Mouse (Mus musculus): ENCODE results near the gene Atg10.
"Not testable (repeated sequence)": the region's sequence is repeated elsewhere in the genome, so short reads cannot be mapped to it uniquely, and the experiment has no call there.

The Atg10 gene

DNA sequence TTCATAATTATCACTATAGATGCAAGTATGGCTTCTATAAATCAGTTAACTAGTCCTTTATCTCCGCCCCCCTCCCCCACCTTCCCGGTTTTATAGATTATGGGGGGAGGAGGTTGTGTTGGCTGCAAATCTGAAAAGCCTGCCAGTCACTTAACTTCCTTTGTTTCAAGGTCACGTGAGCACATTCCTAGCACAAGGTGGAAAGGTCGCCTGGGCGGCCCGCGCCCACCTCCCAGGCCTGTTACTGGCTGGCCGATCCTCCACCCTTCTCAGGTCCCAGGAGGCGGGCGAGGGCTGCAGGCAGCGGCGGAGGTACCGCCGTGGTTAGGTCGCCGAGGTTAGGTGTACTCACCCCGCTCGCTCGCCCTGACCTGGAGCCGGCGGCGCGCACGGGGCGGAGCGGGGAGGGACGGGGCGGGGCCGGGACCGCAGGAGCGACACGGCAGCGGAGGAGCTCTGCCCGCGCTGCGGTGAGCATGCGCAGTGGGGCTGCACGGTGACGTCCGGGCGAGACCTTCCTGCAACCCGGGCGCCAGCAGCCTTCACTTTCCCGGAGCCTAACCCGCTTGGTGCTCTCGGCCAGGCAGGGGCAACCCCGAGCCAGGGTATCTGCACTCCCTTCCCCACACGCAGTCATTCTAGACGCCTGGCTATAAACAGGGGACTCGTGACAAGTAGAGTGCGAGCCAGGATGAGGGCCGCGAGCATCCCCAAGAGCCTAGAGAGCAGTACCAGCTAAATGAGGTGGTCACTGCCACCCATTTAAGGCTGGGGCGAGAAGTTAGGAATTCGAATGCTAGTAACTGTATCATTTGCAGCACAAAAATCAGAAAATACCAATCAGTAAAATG, at the start of gene Atg10:
Gene Atg10, minus strand, starts transcription at position 382 of the 851 bp plus-strand sequence.
- peak; percentile 80 to 87 for DNase-seq (ENCODE audit: low spot score in 2 of 2)

DNA sequence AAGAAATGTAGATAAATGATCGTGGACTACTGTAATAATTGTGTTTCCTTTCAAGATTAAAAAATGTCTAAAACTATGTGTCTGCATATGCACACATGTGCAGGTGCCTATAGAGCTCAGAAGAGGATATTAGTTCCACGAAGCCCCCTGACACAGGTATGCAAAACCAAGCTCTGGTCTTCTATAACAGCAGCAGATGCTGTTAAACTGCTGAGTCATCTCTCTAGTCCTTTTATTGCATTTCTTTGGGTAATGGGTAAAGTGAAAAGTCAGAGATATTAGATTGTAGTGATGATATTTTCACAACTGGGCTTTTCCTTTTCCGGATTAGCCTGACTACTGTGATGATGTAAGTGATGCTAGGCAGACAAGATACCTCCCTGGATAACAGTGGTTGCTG, 28.6 kb upstream of the Atg10 start:
- DNase-seq (ENCODE audit: low spot score in 2 of 2) = no peak

- no peak for DNase-seq (ENCODE audit: low spot score in 2 of 2)
These were observed 27.9 kb upstream of the Atg10 start for GRCm38 (mm10) chr13:91251636-91252035.

DNA sequence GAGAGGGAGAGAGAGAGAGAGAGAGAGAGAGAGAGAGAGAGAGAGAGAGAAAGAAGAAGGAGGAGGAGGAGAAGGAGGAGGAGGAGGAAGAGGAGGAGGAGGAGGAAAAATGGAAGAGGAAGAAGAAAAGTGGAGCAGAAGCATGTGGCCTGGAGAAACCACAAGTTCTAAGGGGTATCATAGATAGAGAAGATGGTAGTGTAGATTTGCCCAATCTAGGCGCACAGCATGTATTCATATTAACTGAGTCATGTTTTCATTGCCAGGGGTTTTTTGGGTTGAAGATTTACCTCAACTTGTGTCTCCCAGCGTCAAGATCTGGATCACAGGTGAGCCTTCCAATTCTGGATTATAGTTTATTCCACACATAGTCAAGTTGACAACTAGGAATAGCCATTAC, 26.3 kb upstream of the Atg10 start:
- not testable (repeated sequence) for DNase-seq (ENCODE audit: low spot score in 2 of 2)

GRCm38 (mm10) chr13:91246472-91246871, 22.7 kb upstream of the Atg10 start:
- DNase-seq (ENCODE audit: low spot score in 2 of 2) = no peak

DNA sequence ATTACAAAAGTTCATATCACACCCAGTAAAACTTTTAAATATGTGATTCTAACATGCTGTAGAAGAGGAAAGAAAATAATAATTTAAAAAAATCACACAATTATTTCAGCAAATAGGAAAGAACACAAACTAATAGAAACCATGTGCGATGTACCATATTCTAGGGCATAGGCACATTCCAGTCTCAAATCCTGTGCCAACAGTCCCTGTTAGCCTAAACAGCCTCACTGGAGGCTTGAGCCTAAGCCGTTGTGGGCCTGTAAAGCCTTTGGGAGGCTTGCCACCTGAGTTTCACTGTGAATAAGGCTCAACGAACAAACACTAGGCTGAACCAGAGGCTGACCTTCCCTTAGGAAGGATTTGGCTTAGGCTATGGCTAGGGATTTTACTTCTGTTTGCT, 14.2 kb upstream of the Atg10 start:
- DNase-seq (ENCODE audit: low spot score in 2 of 2) = no peak

DNA sequence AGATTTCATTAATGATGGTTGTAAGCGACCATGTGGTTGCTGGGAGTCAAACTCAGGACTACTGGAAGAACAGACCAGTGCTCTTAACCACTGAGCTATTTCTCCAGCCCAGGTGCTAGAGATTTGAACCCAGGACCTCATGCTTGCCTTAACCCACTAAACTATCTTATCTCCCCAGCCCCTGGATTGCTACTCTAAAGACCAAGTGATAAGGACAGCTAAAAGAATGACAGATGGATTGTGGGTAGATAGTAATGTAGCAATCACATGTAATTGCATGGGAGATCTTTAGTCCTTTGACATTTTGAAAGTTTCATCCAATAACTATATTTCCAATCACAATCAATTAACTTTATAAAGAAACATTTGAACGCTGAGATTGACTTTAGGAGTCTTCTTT, 13.1 kb upstream of the Atg10 start:
- no peak for DNase-seq (ENCODE audit: low spot score in 2 of 2)

DNA sequence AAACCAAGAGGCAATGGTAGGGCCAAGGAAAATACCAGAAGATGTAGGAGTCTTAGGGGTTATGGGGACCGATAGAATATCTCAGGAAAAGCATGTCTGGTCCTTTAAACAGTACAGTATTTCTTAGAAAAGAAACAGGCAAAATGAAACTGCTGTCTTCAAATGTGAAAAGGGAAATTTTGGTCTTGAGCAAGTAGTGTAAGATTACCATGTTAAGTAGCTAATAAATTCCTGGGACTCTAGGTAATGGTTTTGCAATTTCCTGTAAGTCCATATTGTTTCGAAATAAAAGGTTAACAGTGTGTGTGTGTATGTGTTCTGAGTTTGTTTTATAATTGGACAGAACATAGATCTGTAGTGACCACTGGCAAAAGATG, 658 bp upstream of the Atg10 start:
- no peak for DNase-seq (ENCODE audit: low spot score in 2 of 2)

GRCm38 (mm10) chr13:91223063-91223462, 705 bp downstream of the Atg10 start:
- DNase-seq (ENCODE audit: low spot score in 2 of 2) = no peak

- no peak for DNase-seq (ENCODE audit: low spot score in 2 of 2)
These were observed 2.1 kb downstream of the Atg10 start for GRCm38 (mm10) chr13:91221696-91222095.

- no peak for DNase-seq (ENCODE audit: low spot score in 2 of 2)
These were observed 6.1 kb downstream of the Atg10 start for GRCm38 (mm10) chr13:91217691-91218090.

DNA sequence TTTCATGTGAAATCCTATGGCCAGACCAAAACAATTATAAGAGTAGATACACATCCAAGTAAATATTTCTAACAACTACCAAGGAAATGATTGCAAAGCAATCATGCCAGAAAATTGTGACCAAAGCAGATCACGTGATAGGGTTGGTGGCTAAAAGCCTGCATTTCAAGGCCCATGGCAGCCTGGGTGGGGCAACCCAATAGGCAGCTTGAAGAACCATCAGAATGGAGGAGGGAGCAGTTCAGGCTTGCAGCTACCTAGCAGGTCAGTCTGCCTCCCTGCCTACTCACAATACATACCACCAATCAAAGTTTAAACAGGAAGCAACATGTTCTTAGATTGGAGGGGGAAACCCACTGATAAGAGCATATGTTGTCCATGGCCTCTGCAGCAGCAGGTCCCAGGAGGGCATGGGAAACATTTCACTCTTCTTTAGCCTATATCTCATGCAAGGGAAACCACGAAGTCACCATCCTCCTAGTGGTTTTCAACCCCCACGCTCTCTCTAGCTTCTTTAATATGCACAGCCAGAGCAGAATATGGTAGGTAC, 7.0 kb downstream of the Atg10 start:
- no peak for DNase-seq (ENCODE audit: low spot score in 2 of 2)

GRCm38 (mm10) chr13:91212958-91213357, 10.8 kb downstream of the Atg10 start:
- DNase-seq (ENCODE audit: low spot score in 2 of 2) = no peak

GRCm38 (mm10) chr13:91206237-91206636, 17.5 kb downstream of the Atg10 start:
- no peak for DNase-seq (ENCODE audit: low spot score in 2 of 2)

GRCm38 (mm10) chr13:91202564-91202963, 21.2 kb downstream of the Atg10 start:
- DNase-seq (ENCODE audit: low spot score in 2 of 2) = no peak

DNA sequence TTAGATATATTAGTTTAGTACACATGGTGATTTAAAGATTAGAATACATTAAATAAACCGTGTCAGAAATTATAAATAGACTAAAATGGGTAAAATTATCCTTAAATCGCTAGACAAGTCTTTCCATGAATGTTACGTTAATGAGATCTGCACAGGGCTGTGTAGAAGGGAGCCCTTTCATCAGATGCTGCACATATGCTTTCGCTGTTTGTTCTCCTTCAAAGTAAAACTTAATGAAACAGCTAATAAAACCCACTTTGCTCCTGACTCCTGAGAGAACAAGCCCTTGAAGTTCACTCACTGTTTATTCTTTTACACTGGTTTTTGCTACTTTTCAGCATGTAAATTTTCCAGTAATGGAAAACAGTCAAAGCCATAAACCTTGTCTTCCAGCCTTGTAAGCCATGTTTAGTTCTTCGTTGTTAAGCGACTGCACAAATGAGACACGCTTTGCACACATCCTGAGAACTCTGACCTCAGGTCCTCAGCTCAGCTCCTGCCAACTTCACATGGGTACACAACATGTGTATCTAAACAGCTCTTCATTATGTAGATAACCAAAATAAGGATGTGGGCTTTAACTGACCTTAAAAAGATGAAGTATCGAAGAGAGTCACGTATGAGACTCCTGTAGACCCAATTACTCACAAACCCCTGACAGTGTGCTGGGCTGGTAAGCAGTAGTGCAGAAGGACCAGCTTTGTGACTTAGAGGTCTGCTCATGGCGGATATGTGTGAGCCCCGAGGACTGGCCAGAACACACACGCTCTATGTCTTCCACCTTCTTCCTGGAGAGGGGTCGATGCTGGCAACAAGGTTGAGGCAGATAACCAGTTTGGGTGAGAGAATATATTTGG, 36.2 kb downstream of the Atg10 start:
- no peak for DNase-seq (ENCODE audit: low spot score in 2 of 2)

DNA sequence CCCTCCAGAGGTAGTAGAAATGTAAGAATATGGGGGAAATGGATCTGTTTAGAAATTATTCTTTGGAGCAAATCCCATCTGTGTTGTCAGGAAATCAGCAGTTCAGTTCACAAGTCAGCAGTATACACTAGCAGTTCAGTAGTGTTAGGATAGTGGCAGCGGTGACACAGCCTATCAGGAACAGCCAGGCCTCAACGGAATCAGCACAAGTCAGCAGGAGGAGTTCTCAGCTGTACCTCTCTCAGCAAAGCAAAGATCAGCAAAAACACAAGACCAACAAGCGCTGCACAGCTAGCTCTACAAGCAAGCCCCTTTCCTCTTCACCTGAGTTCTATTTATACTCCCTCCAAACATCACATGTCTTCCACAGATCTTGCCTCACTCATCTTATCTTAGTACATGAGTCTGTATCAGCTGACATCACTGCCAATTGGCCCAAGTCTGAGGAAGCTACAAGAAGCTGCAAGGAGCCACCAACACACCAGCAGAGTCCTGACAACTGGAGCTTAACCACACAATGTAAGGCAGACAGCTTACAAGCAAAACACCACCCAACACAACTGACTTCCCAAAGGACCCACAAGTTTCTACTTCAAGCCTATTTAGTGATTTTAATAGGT, 38.4 kb downstream of the Atg10 start:
- no peak for DNase-seq (ENCODE audit: low spot score in 2 of 2)

GRCm38 (mm10) chr13:91184226-91184625, 39.5 kb downstream of the Atg10 start:
- DNase-seq (ENCODE audit: low spot score in 2 of 2) = no peak

- DNase-seq (ENCODE audit: low spot score in 2 of 2) = no peak
These were observed 43.4 kb downstream of the Atg10 start for GRCm38 (mm10) chr13:91180364-91180763.

GRCm38 (mm10) chr13:91179174-91179899, 44.4 kb downstream of the Atg10 start:
- DNase-seq (ENCODE audit: low spot score in 2 of 2) = no peak

DNA sequence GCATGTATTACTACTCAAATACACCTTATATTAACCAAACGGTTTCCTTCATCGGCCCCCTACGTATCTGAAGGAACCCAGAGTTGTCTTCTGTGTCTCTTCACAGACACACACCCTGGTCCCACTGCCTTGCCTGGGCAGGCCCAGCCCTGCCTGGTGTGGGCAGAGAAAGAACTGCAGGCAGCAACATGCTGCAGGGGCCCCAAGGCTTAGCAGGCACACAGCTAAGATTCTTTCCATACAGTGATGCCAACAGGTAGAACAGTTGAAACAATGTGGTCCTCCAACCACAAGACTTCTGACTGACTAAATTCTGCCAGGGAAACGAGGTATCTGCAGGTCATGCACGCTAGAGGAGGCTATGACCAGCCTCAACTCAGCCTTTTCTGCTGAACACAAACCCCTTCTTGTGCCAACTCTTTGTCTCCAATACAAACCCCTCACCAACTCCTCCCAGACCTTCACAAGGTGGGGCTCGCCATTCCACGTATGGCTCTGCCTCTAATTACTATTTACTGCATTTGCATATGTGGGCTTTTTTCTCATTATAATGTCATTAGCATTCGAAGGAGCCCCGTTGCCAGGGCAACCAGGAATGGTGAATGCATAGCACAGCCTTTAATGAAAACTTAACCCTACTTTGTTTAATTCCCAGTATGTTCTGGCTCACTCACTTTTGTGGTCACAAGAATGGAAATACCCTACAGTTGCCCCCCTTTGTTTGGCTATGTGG, 45.2 kb downstream of the Atg10 start:
- no peak for DNase-seq (ENCODE audit: low spot score in 2 of 2)
